Mouse (Mus musculus): ENCODE results near the gene Ergic1.

- TF ChIP-seq EP300 (IDR thresholded peaks at IDR 0.05; ENCODE audit: low read depth) (no peak), CTCF (IDR thresholded peaks at IDR 0.05; ENCODE audit: low read depth) (no peak)
These were observed 71.9 kb downstream of the Ergic1 start for GRCm38 (mm10) chr17:26633186-26633585.

Data from liver, postnatal 0 days (tissue).